Mouse (Mus musculus): ENCODE measurements at regions not wholly inside any gene's neighbourhood (a gene's known extent, or its start where the extent isn't known, plus 50 kb on each side); places are given as distances from the start of the nearest gene placed in this dataset.

- no peak for DNase-seq
- Histone ChIP-seq H3K27ac (no peak overlapping the region), H3K9ac (ENCODE audit: low read depth, low read length) (no peak overlapping the region), H3K27me3 (ENCODE audit: control insufficient read depth, insufficient read depth, low read length) (no peaks in the 10 kb centered on the region), H3K79me2 (replicated peaks; ENCODE audit: control insufficient read depth, insufficient read depth, low read length) (no peaks in the 10 kb centered on the region), H3K4me1 (ENCODE audit: control insufficient read depth, insufficient read depth, low read length) (no peaks in the 10 kb centered on the region), H3K4me3 (no peak overlapping the region), H3K36me3 (ENCODE audit: control insufficient read depth, insufficient read depth, low read length) (no peaks in the 10 kb centered on the region)
- intact Hi-C loops (cut with DNase I), result no loop called here
- 73% methylated on average over 5 of the region's 5 CpGs for WGBS
- TF ChIP-seq EP300 (IDR thresholded peaks at IDR 0.05; ENCODE audit: insufficient read depth, low read depth, low read length), result no peak
- no peak for TF ChIP-seq CTCF (IDR thresholded peaks at IDR 0.05)
- TF ChIP-seq POLR2A (IDR thresholded peaks at IDR 0.05; ENCODE audit: insufficient read depth, low read depth, low read length), result no peak
Observed at GRCm38 (mm10) chr13:34800906-34801305, 66.3 kb downstream of the Fam50b start.

- no peak for TF ChIP-seq EP300 (IDR thresholded peaks at IDR 0.05; ENCODE audit: insufficient read depth, low read depth, low read length)
- TF ChIP-seq CTCF (IDR thresholded peaks at IDR 0.05), result no peak
- no peak for TF ChIP-seq POLR2A (IDR thresholded peaks at IDR 0.05; ENCODE audit: insufficient read depth, low read depth, low read length)
- H3K79me2 ChIP-seq (replicated peaks; ENCODE audit: control insufficient read depth, insufficient read depth, low read length), result no peaks in the 10 kb centered on the region
- H3K4me1 ChIP-seq (ENCODE audit: control insufficient read depth, insufficient read depth, low read length), result no peaks in the 10 kb centered on the region
- no peaks in the 10 kb centered on the region for H3K27me3 ChIP-seq (ENCODE audit: control insufficient read depth, insufficient read depth, low read length)
- H3K9ac ChIP-seq (ENCODE audit: low read depth, low read length), result no peak overlapping the region
- H3K36me3 ChIP-seq (ENCODE audit: control insufficient read depth, insufficient read depth, low read length), result no peaks in the 10 kb centered on the region
- intact Hi-C loops (cut with DNase I), result no loop called here
- no peak for DNase-seq
- H3K27ac ChIP-seq, result no peak overlapping the region
- H3K4me3 ChIP-seq, result no peak overlapping the region
- WGBS, result 44% methylated on average over 9 of the region's 9 CpGs
Observed at GRCm38 (mm10) chr13:34806532-34807092, 68.5 kb upstream of the Prpf4b start.

- Histone ChIP-seq H3K27me3 (ENCODE audit: control insufficient read depth, insufficient read depth, low read length) (no peaks in the 10 kb centered on the region), H3K9ac (ENCODE audit: low read depth, low read length) (no peak overlapping the region), H3K79me2 (replicated peaks; ENCODE audit: control insufficient read depth, insufficient read depth, low read length) (no peaks in the 10 kb centered on the region), H3K4me1 (ENCODE audit: control insufficient read depth, insufficient read depth, low read length) (no peaks in the 10 kb centered on the region), H3K36me3 (ENCODE audit: control insufficient read depth, insufficient read depth, low read length) (no peaks in the 10 kb centered on the region), H3K4me3 (no peak overlapping the region), H3K27ac (no peak overlapping the region)
- 98% methylated on average over 1 of the region's 1 CpGs for WGBS
- intact Hi-C loops (cut with DNase I), result no loop called here
- no peak for TF ChIP-seq CTCF (IDR thresholded peaks at IDR 0.05)
- no peak for TF ChIP-seq EP300 (IDR thresholded peaks at IDR 0.05; ENCODE audit: insufficient read depth, low read depth, low read length)
- TF ChIP-seq POLR2A (IDR thresholded peaks at IDR 0.05; ENCODE audit: insufficient read depth, low read depth, low read length), result no peak
- DNase-seq, result no peak
Observed at GRCm38 (mm10) chr13:34809536-34809935, 65.6 kb upstream of the Prpf4b start.

GRCm38 (mm10) chr13:34814161-34815056 lies 60.7 kb upstream of the Prpf4b start:
- H3K4me3 ChIP-seq, result no peak overlapping the region
- H3K36me3 ChIP-seq (ENCODE audit: control insufficient read depth, insufficient read depth, low read length), result no peaks in the 10 kb centered on the region
- no peaks in the 10 kb centered on the region; the same call in none of the 2 replicates for H3K4me1 ChIP-seq (ENCODE audit: control insufficient read depth, insufficient read depth, low read length)
- no peaks in the 10 kb centered on the region for H3K79me2 ChIP-seq (replicated peaks; ENCODE audit: control insufficient read depth, insufficient read depth, low read length)
- TF ChIP-seq EP300 (IDR thresholded peaks at IDR 0.05; ENCODE audit: insufficient read depth, low read depth, low read length), result no peak
- no peak for TF ChIP-seq CTCF (IDR thresholded peaks at IDR 0.05)
- no peak for TF ChIP-seq POLR2A (IDR thresholded peaks at IDR 0.05; ENCODE audit: insufficient read depth, low read depth, low read length)
- peak in 1 of 2 experiments; percentile 13 for DNase-seq
- no peak overlapping the region for H3K9ac ChIP-seq (ENCODE audit: low read depth, low read length)
- no peak overlapping the region for H3K27ac ChIP-seq
- intact Hi-C loops (cut with DNase I), result no loop called here
- 14% methylated on average over 18 of the region's 18 CpGs for WGBS
- H3K27me3 ChIP-seq (ENCODE audit: control insufficient read depth, insufficient read depth, low read length), result no peaks in the 10 kb centered on the region

- TF ChIP-seq CTCF (IDR thresholded peaks at IDR 0.05), result no peak
- TF ChIP-seq POLR2A (IDR thresholded peaks at IDR 0.05; ENCODE audit: insufficient read depth, low read depth, low read length), result no peak
- TF ChIP-seq EP300 (IDR thresholded peaks at IDR 0.05; ENCODE audit: insufficient read depth, low read depth, low read length), result no peak
- no peak overlapping the region for H3K9ac ChIP-seq (ENCODE audit: low read depth, low read length)
- H3K27me3 ChIP-seq (ENCODE audit: control insufficient read depth, insufficient read depth, low read length), result no peaks in the 10 kb centered on the region
- H3K4me3 ChIP-seq, result no peak overlapping the region
- no peak overlapping the region for H3K27ac ChIP-seq
- no peak for DNase-seq
- H3K4me1 ChIP-seq (ENCODE audit: control insufficient read depth, insufficient read depth, low read length), result no peaks in the 10 kb centered on the region; the same call in none of the 2 replicates
- intact Hi-C loops (cut with DNase I), result no loop called here
- WGBS, result 51% methylated on average over 3 of the region's 3 CpGs
- no peaks in the 10 kb centered on the region for H3K79me2 ChIP-seq (replicated peaks; ENCODE audit: control insufficient read depth, insufficient read depth, low read length)
- no peaks in the 10 kb centered on the region for H3K36me3 ChIP-seq (ENCODE audit: control insufficient read depth, insufficient read depth, low read length)
Observed at GRCm38 (mm10) chr13:34815057-34815410, 60.1 kb upstream of the Prpf4b start.

GRCm38 (mm10) chr13:34818211-34818610 lies 56.9 kb upstream of the Prpf4b start:
- Histone ChIP-seq H3K79me2 (replicated peaks; ENCODE audit: control insufficient read depth, insufficient read depth, low read length) (no peaks in the 10 kb centered on the region), H3K27ac (no peak overlapping the region), H3K4me1 (ENCODE audit: control insufficient read depth, insufficient read depth, low read length) (peaks cover 1% of the 10 kb centered on the region), H3K36me3 (ENCODE audit: control insufficient read depth, insufficient read depth, low read length) (no peaks in the 10 kb centered on the region), H3K9ac (ENCODE audit: low read depth, low read length) (no peak overlapping the region), H3K27me3 (ENCODE audit: control insufficient read depth, insufficient read depth, low read length) (no peaks in the 10 kb centered on the region), H3K4me3 (no peak overlapping the region)
- no peak for DNase-seq
- intact Hi-C loops (cut with DNase I), result no loop called here
- WGBS, result 72% methylated on average over 5 of the region's 5 CpGs
- TF ChIP-seq CTCF (IDR thresholded peaks at IDR 0.05) (no peak), POLR2A (IDR thresholded peaks at IDR 0.05; ENCODE audit: insufficient read depth, low read depth, low read length) (no peak), EP300 (IDR thresholded peaks at IDR 0.05; ENCODE audit: insufficient read depth, low read depth, low read length) (no peak)

Data from heart, adult 2 months (tissue).